Comparison of ENCODE assay signal across 8 mouse cellular contexts in the genomic region with DNA sequence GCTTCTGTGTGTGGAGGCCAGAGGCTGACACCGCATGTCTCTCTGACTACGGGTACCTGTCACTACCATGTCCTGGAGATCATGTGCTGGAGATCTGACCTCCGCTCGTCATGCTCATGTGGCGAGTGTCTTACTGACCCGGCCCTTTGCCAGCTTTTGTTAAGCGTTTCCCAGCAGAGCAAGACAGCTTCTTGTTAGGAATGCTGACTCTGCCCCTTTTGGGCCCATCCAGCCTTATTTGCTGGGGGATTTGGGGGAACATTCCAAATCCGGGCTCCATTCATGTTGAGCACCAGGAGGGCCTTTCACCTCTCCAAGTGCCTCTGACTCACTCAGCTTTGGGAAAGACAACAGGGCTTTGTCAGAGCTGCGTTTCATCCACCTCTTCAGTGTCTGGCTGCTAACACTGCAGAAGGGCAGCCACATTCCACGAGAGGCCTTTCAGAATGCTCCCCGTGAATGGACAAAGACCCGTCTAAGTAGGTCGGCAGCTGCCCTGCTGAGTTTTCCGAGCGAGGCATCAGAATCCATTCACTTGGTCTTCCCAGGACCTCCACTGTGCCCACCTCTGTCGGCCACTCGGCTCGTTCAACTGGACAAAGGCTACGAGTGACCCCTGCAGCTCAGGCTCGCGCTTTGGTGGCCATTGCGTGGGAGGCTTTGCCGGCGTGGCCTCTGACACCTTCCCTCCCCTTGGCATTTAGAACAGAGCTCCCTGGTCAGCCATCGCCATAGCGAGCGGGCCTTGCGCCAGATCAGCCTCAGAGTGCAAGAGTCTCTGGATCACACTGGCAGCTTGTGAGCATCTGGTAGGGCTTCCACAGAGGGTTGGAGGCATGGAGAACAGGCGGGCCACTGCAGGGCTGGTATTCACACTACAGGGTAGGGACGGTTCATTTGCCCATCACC. TPM values are rescaled to one million over a fixed set of nuclear protein-coding genes. Genes with fewer than 3 reads are reported as not detected.
DNase-seq lines count a peak whose midpoint lies in the region; ATAC-seq and TF ChIP-seq lines count a peak whose summit lies in the region.

No protein-coding gene starts in this region.

- no peak overlapping the region for H3K9ac ChIP-seq in forebrain, embryonic 12.5 days
- H3K9ac ChIP-seq in limb, embryonic 15.5 days, result no peak overlapping the region
- no peak overlapping the region for H3K9ac ChIP-seq in stomach, embryonic 14.5 days (replicated peaks; ENCODE audit: low read depth, low read length)
- H3K9ac ChIP-seq in heart, adult 2 months (ENCODE audit: low read depth, low read length), result no peak overlapping the region

- H3K4me1 ChIP-seq in forebrain, embryonic 12.5 days, result peaks cover 17% of the 10 kb centered on the region
- H3K4me1 ChIP-seq in limb, embryonic 15.5 days, result peaks cover 8% of the 10 kb centered on the region
- 0 out of 2 replicates have a peak, but pooled peaks cover 9% of the 10 kb centered on the region for H3K4me1 ChIP-seq in stomach, embryonic 14.5 days (ENCODE audit: control insufficient read depth, insufficient read depth, low read length)
- no peaks in the 10 kb centered on the region for H3K4me1 ChIP-seq in heart, adult 2 months (ENCODE audit: control insufficient read depth, insufficient read depth, low read length)

- peak overlapping the region; percentile 41 for H3K4me2 ChIP-seq in forebrain, embryonic 12.5 days
- H3K4me2 ChIP-seq in limb, embryonic 15.5 days, result no peak overlapping the region
- H3K4me2 ChIP-seq in stomach, embryonic 14.5 days (replicated peaks; ENCODE audit: low read depth, low read length), result no peak overlapping the region

- TF ChIP-seq EP300 in heart, adult 2 months (IDR thresholded peaks at IDR 0.05; ENCODE audit: insufficient read depth, low read depth, low read length), result no peak

- H3K36me3 ChIP-seq in forebrain, embryonic 12.5 days (replicated peaks), result no peaks in the 10 kb centered on the region
- no peaks in the 10 kb centered on the region for H3K36me3 ChIP-seq in limb, embryonic 15.5 days
- H3K36me3 ChIP-seq in stomach, embryonic 14.5 days (ENCODE audit: control insufficient read depth, insufficient read depth, low read length), result no peaks in the 10 kb centered on the region
- no peaks in the 10 kb centered on the region for H3K36me3 ChIP-seq in heart, adult 2 months (ENCODE audit: control insufficient read depth, insufficient read depth, low read length)

- H3K4me3 ChIP-seq in forebrain, embryonic 12.5 days (replicated peaks), result peak overlapping the region; percentile 10; the same call in 1 of the 2 replicates
- H3K4me3 ChIP-seq in limb, embryonic 15.5 days, result no peak overlapping the region
- H3K4me3 ChIP-seq in stomach, embryonic 14.5 days (ENCODE audit: low read depth, low read length), result no peak overlapping the region
- H3K4me3 ChIP-seq in heart, adult 2 months, result no peak overlapping the region

- H3K27me3 ChIP-seq in forebrain, embryonic 12.5 days, result no peaks in the 10 kb centered on the region
- H3K27me3 ChIP-seq in limb, embryonic 15.5 days, result no peaks in the 10 kb centered on the region
- H3K27me3 ChIP-seq in stomach, embryonic 14.5 days (ENCODE audit: control insufficient read depth, insufficient read depth, low read length), result no peaks in the 10 kb centered on the region
- no peaks in the 10 kb centered on the region; the same call in 1 of the 2 replicates for H3K27me3 ChIP-seq in heart, adult 2 months (ENCODE audit: control insufficient read depth, insufficient read depth, low read length)

- intact Hi-C loops in gastrocnemius, postnatal 36 days (cut with DNase I), result no loop called here
- intact Hi-C loops in heart, adult 2 months (cut with DNase I), result no loop called here

- H3K27ac ChIP-seq in forebrain, embryonic 12.5 days, result peak overlapping the region; percentile 83
- peak overlapping the region; percentile 12; the same call in 1 of the 2 replicates for H3K27ac ChIP-seq in limb, embryonic 15.5 days
- H3K27ac ChIP-seq in stomach, embryonic 14.5 days (ENCODE audit: low read length), result peak overlapping the region; percentile 21; the same call in 1 of the 2 replicates
- H3K27ac ChIP-seq in heart, adult 2 months, result no peak overlapping the region

- no peak for TF ChIP-seq POLR2A in heart, adult 2 months (IDR thresholded peaks at IDR 0.05; ENCODE audit: insufficient read depth, low read depth, low read length)

- peak; percentile 76 for ATAC-seq in forebrain, embryonic 12.5 days (ENCODE audit: low FRiP score)
- ATAC-seq in limb, embryonic 15.5 days (ENCODE audit: insufficient number of reproducible peaks, low FRiP score, low TSS enrichment, low read depth), result no peak
- peak; percentile 28; the same call in 1 of the 2 replicates for ATAC-seq in stomach, embryonic 14.5 days (ENCODE audit: insufficient number of reproducible peaks, insufficient read depth, low FRiP score, low read depth)

- DNase-seq in gastrocnemius, postnatal 10 days, result peak; percentile 34
- DNase-seq in gastrocnemius, postnatal 36 days, result no peak
- DNase-seq in NIH3T3 (ENCODE audit: low read depth), result peak; percentile 57
- no peak for DNase-seq in heart, adult 2 months
- DNase-seq in thymus, postnatal 25 days, result no peak

- H3K79me2 ChIP-seq in heart, adult 2 months (replicated peaks; ENCODE audit: control insufficient read depth, insufficient read depth, low read length), result no peaks in the 10 kb centered on the region

- 10% methylated on average over 30 of the region's 30 CpGs for WGBS in forebrain, embryonic 12.5 days
- WGBS in limb, embryonic 15.5 days, result 80% methylated on average over 30 of the region's 30 CpGs
- 71% methylated on average over 30 of the region's 30 CpGs for WGBS in stomach, embryonic 14.5 days
- WGBS in heart, adult 2 months, result 80% methylated on average over 30 of the region's 30 CpGs

- TF ChIP-seq CTCF in heart, adult 2 months (IDR thresholded peaks at IDR 0.05), result no peak

- 0 out of 2 replicates have a peak, but pooled peaks cover 5% of the 10 kb centered on the region for H3K9me3 ChIP-seq in forebrain, embryonic 12.5 days
- no peaks in the 10 kb centered on the region for H3K9me3 ChIP-seq in limb, embryonic 15.5 days
- H3K9me3 ChIP-seq in stomach, embryonic 14.5 days (ENCODE audit: control insufficient read depth, low read depth, low read length), result no peaks in the 10 kb centered on the region

RNA-seq across cellular contexts. Expression of a gene that starts 58.3 kb away (rescaled TPM):
- total RNA-seq in gastrocnemius, postnatal 10 days (2021), result under 1 TPM; 0.61 to 0.70 TPM
- under 1 TPM; 0.17 to 0.31 TPM for total RNA-seq in gastrocnemius, postnatal 36 days (2021)
- 0.52 and 0.76 TPM in 2 replicates for polyA plus RNA-seq in forebrain, embryonic 12.5 days (2016; fragmentation: Nextera tagmentation; extraction: Ambion mirVana)
- polyA plus RNA-seq in limb, embryonic 15.5 days (2015; fragmentation: Nextera tagmentation; extraction: Ambion mirVana), result 3.5 and 4.2 TPM in 2 replicates
- polyA plus RNA-seq in stomach, embryonic 14.5 days (2014; fragmentation: Nextera tagmentation; extraction: Ambion mirVana), result 1.0 and 1.1 TPM in 2 replicates
- total RNA-seq in heart, adult 2 months (2021), result under 1 TPM; 0.29 to 0.55 TPM
- polyA plus RNA-seq in heart, adult 2 months (2012; rRNA removed), result 0.29 and 0.55 TPM in 2 replicates

Comparison
In these comparisons a context has a peak if more than half of its experiments do, and no peak if none do; other contexts are left out.
1. DNase-seq: peak in gastrocnemius, postnatal 10 days (single experiment) and NIH3T3 (single experiment); none in gastrocnemius, postnatal 36 days (0 of 2), heart, adult 2 months (0 of 2) and thymus, postnatal 25 days (single experiment).